Comparison of ENCODE assay signal across 8 mouse cellular contexts in the genomic region with DNA sequence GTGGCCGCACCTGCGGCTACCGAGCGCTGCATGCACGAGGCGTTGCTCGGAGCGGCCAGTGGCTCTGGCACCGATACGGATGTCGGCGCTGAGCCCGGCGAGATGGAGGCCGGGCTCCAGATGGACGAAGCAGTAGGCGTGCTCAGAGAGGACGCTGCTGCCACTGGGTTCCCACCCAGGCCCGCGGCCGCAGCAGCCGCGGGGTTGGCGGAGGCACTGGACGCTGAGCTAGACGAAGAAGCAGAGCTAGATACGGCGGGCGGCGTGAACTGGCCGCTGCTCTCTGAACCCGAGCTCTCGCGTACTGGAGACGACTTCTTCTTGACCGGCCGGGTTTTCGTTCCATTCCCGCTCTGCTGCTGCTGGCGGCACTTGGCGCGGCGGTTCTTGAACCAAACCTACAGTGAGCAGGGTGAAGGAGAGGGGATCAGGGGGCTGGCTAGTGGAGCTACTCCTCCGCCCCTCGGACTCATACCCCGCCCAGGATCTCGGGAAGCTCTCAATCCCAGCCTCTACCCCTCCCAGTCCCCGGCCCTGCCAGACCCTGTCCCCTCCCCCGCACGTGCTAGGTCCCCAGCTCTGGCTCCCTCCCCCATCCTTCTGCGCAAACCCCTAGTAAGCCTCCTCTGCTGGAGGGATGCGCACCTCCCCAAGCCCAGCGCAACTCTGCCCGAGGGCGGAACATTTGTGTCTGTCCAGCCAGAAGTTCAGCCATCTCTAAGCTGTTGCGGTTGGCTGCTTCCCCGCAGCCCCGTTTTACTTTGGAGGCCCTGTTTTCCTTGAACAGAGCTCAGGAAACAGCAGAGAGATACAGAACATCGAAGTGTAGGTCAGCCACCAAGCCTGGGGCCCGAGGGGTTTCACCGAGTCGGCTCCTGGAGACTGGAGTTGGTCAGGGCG. TPM values are rescaled to one million over a fixed set of nuclear protein-coding genes. Genes with fewer than 3 reads are reported as not detected.
DNase-seq lines count a peak whose midpoint lies in the region; ATAC-seq and TF ChIP-seq lines count a peak whose summit lies in the region.

No protein-coding gene starts in this region.

- peak overlapping the region; percentile 40 for H3K4me2 ChIP-seq in hindbrain, embryonic 12.5 days (replicated peaks)
- H3K4me2 ChIP-seq in limb, embryonic 11.5 days (ENCODE audit: low read depth, severe bottlenecking) = peak overlapping the region; percentile 24
- H3K4me2 ChIP-seq in neural tube, embryonic 13.5 days = peak overlapping the region; percentile 41

- no peak overlapping the region for H3K27ac ChIP-seq in embryonic fibroblast, embryonic 13.5 days (ENCODE audit: insufficient read depth, low read length)
- H3K27ac ChIP-seq in hindbrain, embryonic 12.5 days = no peak overlapping the region
- no peak overlapping the region for H3K27ac ChIP-seq in limb, embryonic 11.5 days (replicated peaks; ENCODE audit: low read depth, low read length)
- no peak overlapping the region for H3K27ac ChIP-seq in neural tube, embryonic 13.5 days (replicated peaks)

- 1% methylated on average over 63 of the region's 63 CpGs for WGBS in hindbrain, embryonic 12.5 days
- under 1% methylated on average over 63 of the region's 63 CpGs for WGBS in limb, embryonic 11.5 days
- WGBS in neural tube, embryonic 13.5 days = under 1% methylated on average over 63 of the region's 63 CpGs

- no peak for TF ChIP-seq CTCF in E14TG2a.4 (conservative IDR thresholded peaks at IDR 0.05; ENCODE audit: low read length)
- no peak for TF ChIP-seq CTCF in embryonic fibroblast, embryonic 13.5 days (IDR thresholded peaks at IDR 0.05; ENCODE audit: borderline replicate concordance, insufficient read depth, low read length)

- TF ChIP-seq POLR2A in embryonic fibroblast, embryonic 13.5 days (IDR thresholded peaks at IDR 0.05; ENCODE audit: low read depth, low read length) = no peak

- no peak for ATAC-seq in cerebellum, adult (ENCODE audit: insufficient number of reproducible peaks, low FRiP score, low TSS enrichment)
- ATAC-seq in hindbrain, embryonic 12.5 days (ENCODE audit: low FRiP score) = peak; percentile 19; the same call in 1 of the 2 replicates
- no peak for ATAC-seq in limb, embryonic 11.5 days (ENCODE audit: insufficient number of reproducible peaks, low FRiP score, low TSS enrichment, low read depth)
- ATAC-seq in neural tube, embryonic 13.5 days (ENCODE audit: low read depth) = no peak

- H3K4me1 ChIP-seq in E14TG2a.4 (replicated peaks; ENCODE audit: low read depth, low read length) = peaks cover 55% of the 10 kb centered on the region
- peaks cover 2% of the 10 kb centered on the region; the same call in 1 of the 2 replicates for H3K4me1 ChIP-seq in embryonic fibroblast, embryonic 13.5 days (ENCODE audit: control insufficient read depth, insufficient read depth, low read length)
- peaks cover 28% of the 10 kb centered on the region for H3K4me1 ChIP-seq in hindbrain, embryonic 12.5 days
- peaks cover 9% of the 10 kb centered on the region for H3K4me1 ChIP-seq in limb, embryonic 11.5 days (ENCODE audit: control insufficient read depth, insufficient read depth, low read length)
- H3K4me1 ChIP-seq in neural tube, embryonic 13.5 days (replicated peaks) = peaks cover 30% of the 10 kb centered on the region

- H3K9me3 ChIP-seq in E14TG2a.4 (ENCODE audit: low read length) = peaks cover 10% of the 10 kb centered on the region
- no peaks in the 10 kb centered on the region for H3K9me3 ChIP-seq in hindbrain, embryonic 12.5 days (replicated peaks)
- H3K9me3 ChIP-seq in limb, embryonic 11.5 days (ENCODE audit: control insufficient read depth, low read length) = peaks cover 3% of the 10 kb centered on the region; the same call in 1 of the 2 replicates
- H3K9me3 ChIP-seq in neural tube, embryonic 13.5 days = no peaks in the 10 kb centered on the region

- DNase-seq in cerebellum, adult 11-12 months = peak; percentile 6
- DNase-seq in limb, embryonic 11.5 days (ENCODE audit: low spot score) = peak; percentile 74
- DNase-seq in MN1 (ENCODE audit: low spot score) = no peak

- no peak overlapping the region for H3K9ac ChIP-seq in hindbrain, embryonic 12.5 days
- no peak overlapping the region for H3K9ac ChIP-seq in limb, embryonic 11.5 days (ENCODE audit: low read length)
- 0 out of 2 replicates have a peak overlapping the region, but pooled peaks have one; percentile 31 for H3K9ac ChIP-seq in neural tube, embryonic 13.5 days

- H3K36me3 ChIP-seq in E14TG2a.4 (ENCODE audit: insufficient read depth, low read length) = no peaks in the 10 kb centered on the region
- H3K36me3 ChIP-seq in hindbrain, embryonic 12.5 days = no peaks in the 10 kb centered on the region
- no peaks in the 10 kb centered on the region for H3K36me3 ChIP-seq in limb, embryonic 11.5 days (ENCODE audit: control insufficient read depth, insufficient read depth, low read length)
- H3K36me3 ChIP-seq in neural tube, embryonic 13.5 days = no peaks in the 10 kb centered on the region

- H3K4me3 ChIP-seq in E14TG2a.4 (replicated peaks; ENCODE audit: low read length) = peak overlapping the region; percentile 67
- H3K4me3 ChIP-seq in embryonic fibroblast, embryonic 13.5 days (ENCODE audit: insufficient read depth, low read length) = 0 out of 2 replicates have a peak overlapping the region, but pooled peaks have one; percentile 0
- peak overlapping the region; percentile 19 for H3K4me3 ChIP-seq in hindbrain, embryonic 12.5 days
- H3K4me3 ChIP-seq in limb, embryonic 11.5 days (ENCODE audit: low read depth, low read length) = peak overlapping the region; percentile 24
- H3K4me3 ChIP-seq in neural tube, embryonic 13.5 days = peak overlapping the region; percentile 15

- peaks cover 90% of the 10 kb centered on the region for H3K27me3 ChIP-seq in E14TG2a.4 (ENCODE audit: insufficient read depth, low read length)
- peaks cover 94% of the 10 kb centered on the region for H3K27me3 ChIP-seq in hindbrain, embryonic 12.5 days
- H3K27me3 ChIP-seq in limb, embryonic 11.5 days (ENCODE audit: control insufficient read depth, insufficient read depth, low read length) = peaks cover 79% of the 10 kb centered on the region
- H3K27me3 ChIP-seq in neural tube, embryonic 13.5 days = peaks cover 98% of the 10 kb centered on the region

RNA-seq across cellular contexts. Expression of a gene that starts 5.8 kb away (rescaled TPM):
- 0.43 TPM in 1 of 2 replicates, not detected in the other for polyA plus RNA-seq in embryonic fibroblast, embryonic 13.5 days (2011; ENCODE audit: insufficient read length, low read depth, missing spikeins)
- polyA plus RNA-seq in hindbrain, embryonic 12.5 days (2016; fragmentation: Nextera tagmentation; extraction: Ambion mirVana) = 3.4 and 3.6 TPM in 2 replicates
- polyA plus RNA-seq in limb, embryonic 11.5 days (2014; fragmentation: Nextera tagmentation; extraction: Ambion mirVana) = 0.24 and 0.39 TPM in 2 replicates
- polyA plus RNA-seq in neural tube, embryonic 13.5 days (2015; fragmentation: Nextera tagmentation; extraction: Ambion mirVana) = not detected in 2 replicates

Comparison
In these comparisons a context has a peak if more than half of its experiments do, and no peak if none do; other contexts are left out.
1. H3K4me3 ChIP-seq: peak in every context shown above with its lines; median percentile 67 in E14TG2a.4; 24 in limb, embryonic 11.5 days; 19 in hindbrain, embryonic 12.5 days; 15 in neural tube, embryonic 13.5 days; 0 in embryonic fibroblast, embryonic 13.5 days.